Mouse (Mus musculus): ENCODE results near the gene Dner.

GRCm38 (mm10) chr1:84524413-84524812 is 171.6 kb downstream of the Dner start:
- TF ChIP-seq CTCF (IDR thresholded peaks at IDR 0.05; ENCODE audit: low read depth) (no peak), EP300 (IDR thresholded peaks at IDR 0.05; ENCODE audit: low read depth) (no peak)
